Mouse (Mus musculus) thymus, adult 18-20 months (tissue): Measurements from ENCODE around the gene Sptb.

ENCODE experiments used
- DNase-seq, 2 experiments: peaks; one replicate each; pipeline ENCODE4 v3.0.0; 2022; ENCODE audit warnings: mixed read lengths in 2 of 2

Sptb gene

DNA sequence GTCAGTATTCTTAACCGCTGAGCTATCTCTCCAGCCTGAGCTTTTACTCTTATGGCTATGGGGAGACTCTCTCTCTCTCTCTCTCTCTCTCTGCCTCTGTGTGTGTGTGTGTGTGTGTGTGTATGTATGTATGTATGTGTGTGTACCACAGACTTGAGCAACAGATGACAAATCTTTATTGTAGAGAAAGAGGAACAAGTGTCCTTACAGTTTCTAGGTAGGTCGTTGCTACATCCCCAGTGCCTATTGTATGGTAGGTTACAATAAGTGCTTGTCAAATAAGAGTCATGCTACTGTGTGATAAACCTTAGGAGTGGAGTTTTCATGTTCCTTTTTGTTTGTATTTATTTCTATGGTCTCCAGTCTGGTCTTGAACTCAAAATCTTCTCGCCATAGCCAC lies 170.2 kb downstream of the Sptb start:
- DNase-seq, result no peak

DNA sequence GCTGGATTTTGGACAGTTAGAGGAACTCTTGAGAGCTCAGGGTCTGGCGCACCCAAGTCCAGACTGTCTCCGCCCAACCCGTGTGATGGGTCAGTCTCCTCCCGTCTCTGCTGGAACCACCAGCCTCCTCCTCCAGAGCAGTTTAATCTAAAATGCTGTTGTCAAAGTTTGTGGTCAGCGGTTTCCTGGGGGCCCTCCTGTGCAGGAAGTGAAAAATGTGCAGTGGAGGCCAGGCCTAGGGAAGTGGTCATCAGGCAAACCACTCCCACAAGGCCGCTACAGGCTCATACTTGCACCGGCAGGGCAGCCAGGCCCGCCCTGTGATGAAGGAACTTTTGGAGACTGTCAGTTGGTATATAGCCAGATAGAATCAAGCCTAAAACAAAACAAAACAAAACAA lies 172.9 kb downstream of the Sptb start:
- peak in 1 of 2 experiments; percentile 50 for DNase-seq

DNA sequence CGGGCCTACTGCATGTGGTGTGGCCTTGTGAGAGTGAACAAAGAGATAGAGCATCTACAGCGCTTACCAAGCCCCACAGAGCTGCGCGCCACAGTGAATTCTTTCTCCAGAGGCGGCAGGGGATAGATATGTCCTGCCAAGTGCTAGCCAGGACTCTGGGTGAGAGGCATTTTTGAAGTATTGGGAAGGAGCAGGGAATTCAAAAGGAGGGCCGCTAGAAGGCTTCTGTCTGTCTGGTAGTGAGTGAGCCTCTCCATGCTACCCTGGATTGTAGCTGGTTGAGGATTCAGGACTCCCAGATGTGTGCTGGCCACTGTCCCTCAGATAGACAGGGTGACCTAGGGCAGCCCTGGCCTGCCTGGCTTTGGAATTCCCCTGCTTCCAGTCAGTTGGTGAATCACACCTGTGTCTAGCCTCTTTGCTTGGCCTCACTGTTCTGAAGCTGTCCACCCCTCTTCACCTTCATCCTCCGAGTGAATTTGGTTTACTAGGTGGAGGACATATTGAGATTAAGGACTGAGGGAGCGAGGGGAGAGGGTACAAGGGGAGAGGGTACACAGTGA lies 173.7 kb downstream of the Sptb start:
- no peak for DNase-seq

- DNase-seq, result no peak
These were observed 174.9 kb downstream of the Sptb start for GRCm38 (mm10) chr12:76535471-76535900.

- no peak for DNase-seq
These were observed 175.6 kb downstream of the Sptb start for GRCm38 (mm10) chr12:76534641-76535283.

GRCm38 (mm10) chr12:76534233-76534632 lies 176.1 kb downstream of the Sptb start:
- DNase-seq, result no peak

- peak; percentile 38 to 48 for DNase-seq
These were observed 176.7 kb downstream of the Sptb start for GRCm38 (mm10) chr12:76533377-76534222.

GRCm38 (mm10) chr12:76532926-76533376 lies 177.4 kb downstream of the Sptb start:
- DNase-seq, result no peak

DNA sequence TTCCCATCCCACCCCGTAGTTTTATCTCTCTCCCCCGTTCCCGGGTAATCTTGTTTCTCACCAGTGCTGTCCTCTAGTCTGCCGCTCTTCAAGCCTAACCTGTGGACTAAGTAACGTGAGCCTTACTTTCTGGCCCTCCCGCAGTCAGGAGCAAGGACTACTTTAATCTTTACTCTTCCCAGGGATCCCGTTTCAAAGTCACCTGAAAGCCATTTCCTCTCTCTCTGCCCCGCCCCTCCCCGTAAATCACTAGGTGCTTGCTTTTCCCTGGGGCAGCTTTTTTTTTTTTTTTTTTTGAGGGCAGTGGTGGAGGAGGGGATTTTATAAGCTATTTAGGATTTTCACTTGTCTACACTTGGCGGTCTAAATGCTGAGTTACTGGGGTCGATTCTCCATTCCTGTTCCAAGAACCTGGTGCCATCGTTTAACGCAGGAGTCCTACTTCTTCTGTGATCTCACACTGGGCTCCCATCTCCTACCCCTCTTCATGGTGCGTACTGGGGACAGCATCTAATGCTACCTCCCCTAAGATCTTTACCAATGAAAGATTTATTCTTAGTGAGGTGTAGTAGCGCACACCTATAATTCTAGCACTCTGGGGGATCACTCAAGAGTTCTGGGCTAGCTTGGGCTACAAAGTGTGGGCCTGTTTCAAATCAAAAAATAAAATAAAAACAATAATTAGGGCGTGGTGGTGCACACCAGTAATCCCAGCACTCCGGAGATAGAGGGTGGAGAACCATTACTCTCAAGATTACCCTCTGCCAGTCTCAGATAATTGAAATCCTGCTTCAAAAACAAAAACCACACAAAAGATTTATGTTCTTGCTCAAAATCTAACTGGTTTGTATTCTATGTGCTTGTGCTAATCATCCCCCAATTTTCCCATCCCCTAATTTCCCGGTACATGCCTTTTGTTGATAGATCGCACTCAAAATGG lies 178.1 kb downstream of the Sptb start:
- DNase-seq, result no peak

- DNase-seq, result no peak
These were observed 179.7 kb downstream of the Sptb start, which contains the start of gene Plekhg3 for GRCm38 (mm10) chr12:76530580-76531139. TSS of gene Plekhg3 (plus strand) at chr12:76530891.
